Mouse (Mus musculus) limb, embryonic 11.5 days (tissue): ENCODE results near the gene Idh1. TPM values are rescaled to one million over a fixed set of nuclear protein-coding genes. Genes with fewer than 3 reads are reported as not detected.

Source experiments
- ATAC-seq: fragments of 200-750 bp; cut with Nextera tagmentation; 2 replicates; pipeline ENCODE4 v1.8.0; 2017; ENCODE audit warnings: low read depth; ENCODE audit not compliant: insufficient number of reproducible peaks, low FRiP score, low TSS enrichment
- DNase-seq: peaks from one replicate; pipeline ENCODE4 v3.0.0-alpha.2; 2015; ENCODE audit warnings: low spot score
- H3K27ac ChIP-seq: fragments of 300-500 bp; sonication (generic); replicated peaks from 2 replicates; pipeline ENCODE4 v1.5.1; 2014; ENCODE audit warnings: low read depth, mild to moderate bottlenecking, low read length
- H3K27me3 ChIP-seq: fragments of 300-500 bp; sonication (generic); 2 replicates; pipeline ENCODE4 v1.6.1; 2014; ENCODE audit warnings: mild to moderate bottlenecking, low read length, mixed read lengths; ENCODE audit not compliant: control insufficient read depth, insufficient read depth
- H3K36me3 ChIP-seq: fragments of 300-500 bp; sonication (generic); 2 replicates; pipeline ENCODE4 v1.6.1; 2014; ENCODE audit warnings: mild to moderate bottlenecking, low read length, moderate library complexity, mixed read lengths; ENCODE audit not compliant: control insufficient read depth, insufficient read depth
- H3K4me1 ChIP-seq: fragments of 300-500 bp; sonication (generic); 2 replicates; pipeline ENCODE4 v1.6.1; 2014; ENCODE audit warnings: low read length, mixed read lengths; ENCODE audit not compliant: control insufficient read depth, insufficient read depth
- H3K4me2 ChIP-seq: fragments of 300-500 bp; sonication (generic); 2 replicates; pipeline ENCODE4 v1.6.1; 2014; ENCODE audit warnings: low read depth, mild to moderate bottlenecking, moderate library complexity; ENCODE audit not compliant: severe bottlenecking
- H3K4me3 ChIP-seq: fragments of 300-500 bp; sonication (generic); 2 replicates; pipeline ENCODE4 v1.5.1; 2014; ENCODE audit warnings: low read depth, low read length
- H3K9ac ChIP-seq: fragments of 300-500 bp; sonication (generic); 2 replicates; pipeline ENCODE4 v1.6.1; 2014; ENCODE audit warnings: mild to moderate bottlenecking, low read length
- H3K9me3 ChIP-seq: fragments of 300-500 bp; sonication (generic); 2 replicates; pipeline ENCODE4 v1.6.1; 2016; ENCODE audit warnings: low read length; ENCODE audit not compliant: control insufficient read depth
- WGBS: fragments of 180-500 bp; shearing (Covaris S2); extraction: QIAGEN DNeasy Blood & Tissue Kit; methylation state at CpG from one replicate; pipeline ENCODE4 v1.1.7; 2014; 5-methylcytosine and 5-hydroxymethylcytosine counted together
- polyA plus RNA-seq: library from polyadenylated mRNA; unstranded; fragments of >200 nt; fragmentation: Nextera tagmentation; extraction: Ambion mirVana; gene quantifications from 2 replicates; pipeline ENCODE4 v1.2.1, GENCODE M21; 2014

Gene Idh1
- polyA plus RNA-seq, 1 experiment from 2014 or later: 176 TPM

GRCm38 (mm10) chr1:65119438-65119837 lies 66.9 kb downstream of the Idh1 start, which contains the start of gene Gm28845:
Gm28845 (minus strand) TSS chr1:65119558.
- no peak for ATAC-seq
- H3K4me2 ChIP-seq: no peak within 1 kb of the TSS
- H3K27ac ChIP-seq: no peak within 1 kb of the TSS
- no peaks in the 10 kb centered on the region for H3K9me3 ChIP-seq
- no peaks in the 10 kb centered on the region for H3K4me1 ChIP-seq
- 86% methylated on average over 1 of the region's 1 CpGs for WGBS
- no peaks in the 10 kb centered on the region for H3K27me3 ChIP-seq
- H3K4me3 ChIP-seq: no peak within 1 kb of the TSS
- no peaks in the 10 kb centered on the region for H3K36me3 ChIP-seq
- DNase-seq: no peak
- no peak within 1 kb of the TSS for H3K9ac ChIP-seq

GRCm38 (mm10) chr1:65118150-65118913 lies 68.0 kb downstream of the Idh1 start:
- Histone ChIP-seq H3K4me3 (no peak overlapping the region), H3K4me1 (no peaks in the 10 kb centered on the region), H3K36me3 (no peaks in the 10 kb centered on the region), H3K27me3 (no peaks in the 10 kb centered on the region), H3K9ac (no peak overlapping the region), H3K4me2 (no peak overlapping the region), H3K27ac (no peak overlapping the region), H3K9me3 (no peaks in the 10 kb centered on the region)
- DNase-seq: no peak
- no peak for ATAC-seq
- 65% methylated on average over 8 of the region's 8 CpGs for WGBS

GRCm38 (mm10) chr1:65113536-65114172 lies 72.6 kb downstream of the Idh1 start:
- Histone ChIP-seq H3K4me3 (no peak overlapping the region), H3K27me3 (no peaks in the 10 kb centered on the region), H3K9me3 (no peaks in the 10 kb centered on the region), H3K36me3 (no peaks in the 10 kb centered on the region), H3K4me2 (no peak overlapping the region), H3K9ac (no peak overlapping the region), H3K4me1 (no peaks in the 10 kb centered on the region), H3K27ac (no peak overlapping the region)
- 93% methylated on average over 5 of the region's 5 CpGs for WGBS
- DNase-seq: no peak
- no peak for ATAC-seq

GRCm38 (mm10) chr1:65112807-65113196 lies 73.5 kb downstream of the Idh1 start:
- H3K9ac ChIP-seq: no peak overlapping the region
- WGBS: 68% methylated on average over 14 of the region's 14 CpGs
- no peak for ATAC-seq
- no peak overlapping the region for H3K4me2 ChIP-seq
- no peaks in the 10 kb centered on the region for H3K27me3 ChIP-seq
- DNase-seq: no peak
- H3K9me3 ChIP-seq: no peaks in the 10 kb centered on the region
- H3K4me3 ChIP-seq: no peak overlapping the region
- H3K27ac ChIP-seq: no peak overlapping the region
- no peaks in the 10 kb centered on the region for H3K36me3 ChIP-seq
- no peaks in the 10 kb centered on the region for H3K4me1 ChIP-seq

- peak; percentile 91 for DNase-seq
- 0 out of 2 replicates have a peak, but pooled peaks have one; percentile 65 for ATAC-seq
- Histone ChIP-seq H3K36me3 (no peaks in the 10 kb centered on the region), H3K9me3 (no peaks in the 10 kb centered on the region), H3K4me2 (no peak overlapping the region), H3K4me3 (no peak overlapping the region), H3K27me3 (no peaks in the 10 kb centered on the region), H3K9ac (no peak overlapping the region), H3K4me1 (no peaks in the 10 kb centered on the region), H3K27ac (no peak overlapping the region)
- 16% methylated on average over 8 of the region's 8 CpGs for WGBS
Measured at GRCm38 (mm10) chr1:65112031-65112806, 74.1 kb downstream of the Idh1 start.

- no peak overlapping the region for H3K27ac ChIP-seq
- H3K4me2 ChIP-seq: no peak overlapping the region
- no peak for ATAC-seq
- DNase-seq: no peak
- H3K4me3 ChIP-seq: no peak overlapping the region
- no peaks in the 10 kb centered on the region for H3K27me3 ChIP-seq
- H3K9ac ChIP-seq: no peak overlapping the region
- H3K4me1 ChIP-seq: no peaks in the 10 kb centered on the region
- no peaks in the 10 kb centered on the region for H3K9me3 ChIP-seq
- 73% methylated on average over 25 of the region's 25 CpGs for WGBS
- H3K36me3 ChIP-seq: no peaks in the 10 kb centered on the region
Measured at GRCm38 (mm10) chr1:65109756-65110435, 76.4 kb downstream of the Idh1 start.

- Histone ChIP-seq H3K9me3 (no peaks in the 10 kb centered on the region), H3K9ac (no peak overlapping the region), H3K4me1 (no peaks in the 10 kb centered on the region), H3K4me3 (no peak overlapping the region), H3K36me3 (no peaks in the 10 kb centered on the region), H3K27me3 (no peaks in the 10 kb centered on the region), H3K27ac (no peak overlapping the region), H3K4me2 (no peak overlapping the region)
- DNase-seq (no peak), ATAC-seq (no peak)
- WGBS: 89% methylated on average over 8 of the region's 8 CpGs
Measured at GRCm38 (mm10) chr1:65109196-65109595, 77.1 kb downstream of the Idh1 start.
